Mouse (Mus musculus) cortical plate, adult 2 months (tissue): ENCODE measurements around the gene Tlr8.

ENCODE experiments used
- CTCF ChIP-seq: fragments of 200-500 bp; IDR thresholded peaks from 2 replicates; pipeline ENCODE4 v1.5.1; 2011; ENCODE audit warnings: mild to moderate bottlenecking, control low read depth, low read length; ENCODE audit not compliant: insufficient read depth; ENCODE audit errors: extremely low read depth
- POLR2A ChIP-seq: fragments of 200-500 bp; IDR thresholded peaks from 2 replicates; pipeline ENCODE4 v1.6.1; 2011; ENCODE audit warnings: mild to moderate bottlenecking, low read length, control low read depth; ENCODE audit not compliant: insufficient read depth; ENCODE audit errors: extremely low read depth

DNA sequence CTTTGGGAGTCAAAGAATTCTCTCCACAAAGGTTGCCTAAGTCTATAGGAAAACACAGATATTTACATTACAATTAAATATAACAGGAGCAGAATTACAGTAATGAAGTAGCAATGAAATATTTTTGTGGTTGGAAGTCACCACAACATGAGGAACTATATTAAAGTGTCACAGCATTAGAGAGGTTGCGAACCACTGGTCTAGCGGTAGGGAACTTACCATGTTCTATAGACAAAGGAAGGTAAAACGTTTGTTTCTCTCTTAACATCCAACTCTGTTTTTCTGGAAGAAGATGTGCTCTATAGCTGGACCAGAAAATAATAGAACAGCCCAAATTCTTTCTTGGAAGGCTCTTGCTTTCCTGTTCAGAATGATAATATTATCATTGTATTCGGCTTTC, 599 bp downstream of the Tlr8 start:
- TF ChIP-seq CTCF (no peak), POLR2A (no peak)
